Mouse (Mus musculus) E14TG2a.4 (cell line): ENCODE data around the gene Magi2.

ENCODE experiments used
- H3K27me3 ChIP-seq: 2 replicates; pipeline ENCODE4 v1.6.1; 2014; ENCODE audit warnings: low read length, control low read depth; ENCODE audit not compliant: insufficient read depth
- H3K36me3 ChIP-seq: 2 replicates; pipeline ENCODE4 v1.6.1; 2014; ENCODE audit warnings: low read length, control low read depth; ENCODE audit not compliant: insufficient read depth
- H3K4me1 ChIP-seq: replicated peaks from 2 replicates; pipeline ENCODE4 v1.6.1; 2014; ENCODE audit warnings: low read depth, low read length, control low read depth
- H3K4me3 ChIP-seq: replicated peaks from 2 replicates; pipeline ENCODE4 v1.5.1; 2014; ENCODE audit warnings: mild to moderate bottlenecking, low read length
- H3K9me3 ChIP-seq: 2 replicates; pipeline ENCODE4 v1.6.1; 2014; ENCODE audit warnings: low read length, control low read depth
- CTCF ChIP-seq: conservative IDR thresholded peaks from 2 replicates; pipeline ENCODE4 v1.5.1; 2014; ENCODE audit warnings: low read length
- NANOG ChIP-seq: IDR thresholded peaks from 2 replicates; pipeline ENCODE4 v1.6.1; 2014; ENCODE audit warnings: borderline replicate concordance, low read length, mixed read lengths
- POU5F1 ChIP-seq: IDR thresholded peaks from 2 replicates; pipeline ENCODE4 v1.6.1; 2014; ENCODE audit warnings: low read length, borderline replicate concordance

Magi2 gene

DNA sequence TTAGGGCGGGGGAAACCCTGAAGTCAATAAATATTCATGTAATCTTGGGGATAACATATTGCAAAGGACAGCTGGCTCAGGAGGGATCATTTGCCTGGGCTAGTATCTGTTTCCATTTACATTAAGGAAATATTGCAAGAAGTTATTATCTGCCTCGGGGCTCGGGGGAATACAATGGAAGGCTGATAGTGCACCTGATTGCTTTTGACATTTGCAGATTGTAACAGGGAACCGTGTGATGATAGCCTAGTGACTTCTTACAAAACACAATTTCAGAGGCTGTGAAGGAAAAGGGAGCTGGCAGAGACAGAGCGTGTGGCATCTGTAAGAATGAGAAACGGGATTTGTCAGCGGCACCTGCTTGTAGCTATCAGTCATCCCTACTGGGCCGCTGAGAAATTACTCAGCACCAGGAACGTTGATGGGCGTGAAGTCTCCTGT is 1356.2 kb downstream of the Magi2 start:
- H3K4me3 ChIP-seq: no peak overlapping the region
- H3K9me3 ChIP-seq: no peaks in the 10 kb centered on the region
- no peaks in the 10 kb centered on the region for H3K27me3 ChIP-seq
- no peaks in the 10 kb centered on the region for H3K4me1 ChIP-seq
- no peak for TF ChIP-seq NANOG
- TF ChIP-seq POU5F1: no peak
- no peak for TF ChIP-seq CTCF
- no peaks in the 10 kb centered on the region for H3K36me3 ChIP-seq

DNA sequence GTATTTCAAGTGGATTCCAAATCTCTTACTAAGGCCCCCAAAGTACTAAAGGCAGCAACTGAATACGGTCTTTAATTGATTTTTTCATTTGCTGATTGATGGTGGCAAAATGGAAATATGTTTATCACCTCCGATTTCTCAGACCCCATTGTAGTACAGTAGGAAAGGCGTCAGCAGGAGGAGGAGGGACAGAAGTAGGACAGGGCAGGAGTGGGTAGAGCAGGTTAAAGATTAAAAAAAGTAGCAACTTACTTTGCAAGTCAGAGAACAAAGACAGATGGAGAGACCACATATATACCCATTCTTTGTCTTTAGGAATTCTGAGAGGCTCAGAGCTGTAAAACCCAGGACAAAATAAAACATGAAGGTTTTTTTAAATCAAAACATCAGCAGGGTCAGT is 1356.8 kb downstream of the Magi2 start:
- TF ChIP-seq POU5F1 (no peak), CTCF (no peak), NANOG (no peak)
- no peaks in the 10 kb centered on the region for H3K4me1 ChIP-seq
- no peaks in the 10 kb centered on the region for H3K9me3 ChIP-seq
- no peaks in the 10 kb centered on the region for H3K36me3 ChIP-seq
- H3K27me3 ChIP-seq: no peaks in the 10 kb centered on the region
- H3K4me3 ChIP-seq: no peak overlapping the region

DNA sequence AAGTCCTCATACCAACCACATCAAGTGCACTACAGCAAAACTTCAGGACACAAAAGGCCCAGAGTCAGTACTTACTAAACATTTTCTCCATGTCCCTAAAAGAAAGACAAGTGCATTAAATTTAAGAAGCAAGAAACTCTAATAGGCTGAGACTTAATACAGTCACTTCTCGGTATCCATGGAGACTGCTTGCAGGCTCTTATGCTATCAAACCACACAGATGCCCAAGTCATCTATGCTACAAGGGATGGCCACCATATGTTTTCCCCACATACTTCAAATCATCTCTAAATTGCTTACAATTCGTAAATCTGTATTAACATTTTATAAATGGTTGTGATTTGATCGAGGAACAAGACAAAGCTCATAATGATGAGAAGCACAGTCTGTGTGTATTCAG is 1357.9 kb downstream of the Magi2 start:
- TF ChIP-seq POU5F1 (no peak), CTCF (no peak), NANOG (no peak)
- Histone ChIP-seq H3K27me3 (no peaks in the 10 kb centered on the region), H3K9me3 (no peaks in the 10 kb centered on the region), H3K4me1 (no peaks in the 10 kb centered on the region), H3K4me3 (no peak overlapping the region), H3K36me3 (no peaks in the 10 kb centered on the region)

DNA sequence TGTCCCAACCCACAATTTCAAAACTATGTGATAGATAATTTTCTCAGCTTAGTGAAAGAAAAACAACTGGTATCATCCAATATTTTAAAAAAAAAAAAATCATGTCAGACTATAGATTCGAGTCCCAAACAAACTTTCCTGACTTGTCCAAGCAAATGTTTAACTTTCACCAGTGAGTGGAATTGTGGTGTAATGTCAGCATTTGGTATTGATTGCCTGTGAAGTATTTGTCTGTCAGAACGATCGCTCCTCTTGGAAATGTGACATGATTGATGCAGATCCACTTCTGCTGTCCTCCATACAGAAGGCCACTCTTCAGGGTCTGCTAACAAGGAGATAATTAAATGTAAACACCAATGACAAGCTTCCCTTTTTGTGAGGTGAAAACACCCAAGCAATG is 1362.9 kb downstream of the Magi2 start:
- H3K36me3 ChIP-seq: no peaks in the 10 kb centered on the region
- H3K27me3 ChIP-seq: no peaks in the 10 kb centered on the region
- TF ChIP-seq CTCF: no peak
- TF ChIP-seq POU5F1: no peak
- TF ChIP-seq NANOG: no peak
- no peaks in the 10 kb centered on the region for H3K4me1 ChIP-seq
- no peak overlapping the region for H3K4me3 ChIP-seq
- H3K9me3 ChIP-seq: no peaks in the 10 kb centered on the region

DNA sequence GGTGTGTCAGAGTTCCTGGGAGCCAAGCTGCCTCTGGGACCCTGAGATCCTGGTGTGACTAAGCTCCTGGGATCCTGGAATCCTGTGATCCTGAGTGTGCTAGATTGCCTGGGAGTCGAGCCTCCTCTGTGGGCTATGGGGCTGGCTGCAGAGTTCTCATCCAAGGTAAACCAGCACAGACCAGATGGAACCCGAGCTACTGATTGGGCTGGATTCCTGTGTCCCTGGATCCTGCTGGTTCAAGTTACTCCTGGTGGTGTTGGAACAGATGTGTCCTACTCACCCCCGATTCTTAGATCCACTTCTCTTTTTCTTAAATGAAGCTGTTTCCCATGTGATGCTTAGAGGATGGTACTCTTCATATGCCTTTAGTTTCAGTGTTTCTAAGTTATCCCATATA is 1371.4 kb downstream of the Magi2 start:
- H3K4me1 ChIP-seq: peaks cover 29% of the 10 kb centered on the region
- H3K4me3 ChIP-seq: no peak overlapping the region
- no peaks in the 10 kb centered on the region for H3K27me3 ChIP-seq
- TF ChIP-seq POU5F1 (no peak), NANOG (no peak), CTCF (no peak)
- no peaks in the 10 kb centered on the region for H3K9me3 ChIP-seq
- no peaks in the 10 kb centered on the region for H3K36me3 ChIP-seq

DNA sequence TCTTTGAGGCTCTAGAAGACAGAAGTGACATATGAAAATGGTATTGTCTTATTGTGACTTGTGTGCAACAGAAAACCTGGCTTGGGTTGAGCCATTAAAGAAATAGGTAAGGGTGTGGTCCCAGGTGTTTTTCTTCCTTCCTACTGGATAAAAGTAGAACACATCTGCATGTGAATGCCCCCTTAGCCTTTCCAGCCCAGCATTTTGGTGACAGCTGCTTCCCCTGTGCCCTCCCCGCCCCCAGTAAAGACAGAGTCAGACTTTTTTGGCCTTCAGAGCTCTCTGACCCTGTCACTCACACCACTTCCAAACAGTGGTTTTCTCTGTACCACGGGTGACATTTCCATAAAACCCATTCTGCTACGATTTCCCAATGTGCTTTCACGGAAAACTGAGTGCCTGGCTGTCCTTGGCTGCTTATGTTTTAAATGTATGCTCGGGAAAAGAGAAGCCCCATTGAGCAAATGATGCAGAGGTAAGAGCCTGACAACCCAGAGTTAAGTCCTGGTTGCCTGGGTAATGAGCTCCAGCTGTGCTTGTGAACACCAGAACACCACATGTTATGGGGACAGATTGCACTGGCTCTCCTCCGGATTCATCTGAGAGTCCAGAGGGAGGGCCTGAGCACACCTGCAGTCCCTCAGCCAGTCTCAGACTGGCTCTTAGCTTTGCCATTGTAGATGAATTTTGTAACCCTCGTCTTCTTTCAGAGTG is 1377.1 kb downstream of the Magi2 start:
- no peak for TF ChIP-seq NANOG
- TF ChIP-seq POU5F1: no peak
- no peak for TF ChIP-seq CTCF

DNA sequence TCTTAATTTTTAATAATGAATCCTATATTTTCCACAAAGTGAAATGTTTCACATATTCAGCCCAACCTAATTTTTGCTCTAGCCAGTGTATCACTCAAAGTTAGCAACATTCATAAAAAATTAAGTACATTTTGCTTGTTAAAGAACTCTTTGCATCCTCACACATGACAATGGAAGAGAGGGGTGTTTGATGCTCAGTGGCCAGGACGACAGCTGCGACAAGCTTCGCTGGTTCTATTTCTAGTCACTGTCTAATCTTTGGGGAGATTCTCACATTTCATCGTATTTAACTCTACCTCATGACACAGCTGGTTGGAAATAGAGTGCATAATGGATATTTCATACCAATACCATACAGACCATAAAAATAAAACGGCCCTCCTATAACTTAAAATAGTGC is 1379.7 kb downstream of the Magi2 start:
- Histone ChIP-seq H3K4me1 (peaks cover 34% of the 10 kb centered on the region), H3K27me3 (no peaks in the 10 kb centered on the region), H3K9me3 (peaks cover 8% of the 10 kb centered on the region; the same call in 1 of the 2 replicates), H3K4me3 (no peak overlapping the region), H3K36me3 (no peaks in the 10 kb centered on the region)
- TF ChIP-seq POU5F1: no peak
- no peak for TF ChIP-seq CTCF
- TF ChIP-seq NANOG: no peak

More for the DNA sequence above, 1377.1 kb downstream of the Magi2 start:
- Histone ChIP-seq H3K36me3 (no peaks in the 10 kb centered on the region), H3K4me1 (peaks cover 43% of the 10 kb centered on the region), H3K9me3 (no peaks in the 10 kb centered on the region), H3K4me3 (no peak overlapping the region; the same call in 1 of the 2 replicates), H3K27me3 (no peaks in the 10 kb centered on the region)

DNA sequence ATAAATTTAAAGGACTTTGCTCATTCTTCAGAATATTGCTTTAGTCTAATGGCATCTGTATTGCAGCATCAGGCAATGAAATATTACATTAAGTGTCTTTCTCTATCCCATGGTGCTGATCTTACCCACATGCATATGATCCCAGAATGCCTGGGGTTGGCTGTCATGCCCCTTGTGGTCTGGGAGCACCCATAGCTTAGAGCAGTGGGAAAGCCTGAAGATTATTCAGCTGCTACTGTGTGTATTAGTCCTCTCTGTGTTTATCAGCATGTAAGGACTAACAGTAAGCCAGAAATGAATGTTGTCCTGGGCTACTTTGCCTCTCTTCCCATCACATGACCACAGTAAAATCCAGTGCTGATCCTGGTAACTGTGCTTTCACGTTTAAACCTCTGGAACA is 1380.7 kb downstream of the Magi2 start:
- H3K9me3 ChIP-seq: peaks cover 8% of the 10 kb centered on the region; the same call in 1 of the 2 replicates
- H3K4me1 ChIP-seq: peaks cover 24% of the 10 kb centered on the region
- no peaks in the 10 kb centered on the region for H3K36me3 ChIP-seq
- H3K4me3 ChIP-seq: no peak overlapping the region
- no peaks in the 10 kb centered on the region for H3K27me3 ChIP-seq
- TF ChIP-seq CTCF (no peak), POU5F1 (no peak), NANOG (no peak)
